Mouse (Mus musculus) erythroblast, adult 5-6 weeks (primary cell): Measurements from ENCODE around the gene Tgfbr3l. TPM values are rescaled to one million over a fixed set of nuclear protein-coding genes. Genes with fewer than 3 reads are reported as not detected.

Experiments
- ATAC-seq: replicated peaks from 2 replicates; pipeline ENCODE4 v1.8.0; 2016; ENCODE audit warnings: moderate number of reproducible peaks, mild to moderate bottlenecking, moderate TSS enrichment, inconsistent platforms; ENCODE audit not compliant: poor library complexity, low FRiP score, severe bottlenecking
- total RNA-seq, 2 experiments: library from RNA; stranded (forward) in 1 of 2; stranded (reverse) in 1 of 2; fragments of 150-400 nt in 1 of 2; fragments of 200-764, 138-1000 nt in 1 of 2; gene quantifications; 2 replicates each; pipeline versions ENCODE4 v1.2.3 to v1.2.4; 2015 to 2017; ENCODE audit warnings: low replicate concordance in 2 of 2

The Tgfbr3l gene
- total RNA-seq (2015; ENCODE audit: low replicate concordance) (6.1 TPM in 1 of 2 replicates, not detected in the other), total RNA-seq (2017; ENCODE audit: low replicate concordance) (0.43 TPM in 1 of 2 replicates, not detected in the other)

DNA sequence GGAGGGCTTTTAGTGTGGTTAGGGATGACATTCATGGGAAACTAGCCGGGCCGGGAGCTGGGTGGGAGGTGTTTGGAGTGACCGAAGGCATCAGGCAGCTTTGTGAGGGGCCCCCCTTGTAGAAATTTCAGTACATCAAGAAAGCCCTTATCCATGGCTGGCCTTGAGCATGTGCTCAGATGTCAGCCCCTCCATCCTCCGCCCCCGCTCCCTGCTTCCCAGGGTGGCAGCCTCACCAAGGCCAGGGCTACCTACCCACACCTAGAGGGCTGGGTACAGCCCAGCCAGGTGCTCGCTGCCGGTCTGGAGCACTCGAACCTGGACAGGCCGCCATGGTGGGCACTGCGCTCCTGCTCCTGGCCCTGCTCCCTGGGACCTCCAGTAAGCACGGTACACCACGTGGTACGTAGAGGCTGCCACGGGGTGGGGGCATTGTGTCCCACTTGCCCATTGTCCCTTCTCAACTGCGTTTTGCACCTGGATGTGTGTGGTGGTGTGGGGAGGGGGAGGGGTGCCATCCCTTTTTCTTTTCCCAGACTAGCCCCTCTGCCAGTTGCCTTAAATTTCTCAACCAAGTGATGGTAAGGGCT lies at the start of gene Tgfbr3l:
Gene Tgfbr3l, plus strand, starts transcription at position 264 of the 590 bp plus-strand sequence.
- ATAC-seq, result no peak

DNA sequence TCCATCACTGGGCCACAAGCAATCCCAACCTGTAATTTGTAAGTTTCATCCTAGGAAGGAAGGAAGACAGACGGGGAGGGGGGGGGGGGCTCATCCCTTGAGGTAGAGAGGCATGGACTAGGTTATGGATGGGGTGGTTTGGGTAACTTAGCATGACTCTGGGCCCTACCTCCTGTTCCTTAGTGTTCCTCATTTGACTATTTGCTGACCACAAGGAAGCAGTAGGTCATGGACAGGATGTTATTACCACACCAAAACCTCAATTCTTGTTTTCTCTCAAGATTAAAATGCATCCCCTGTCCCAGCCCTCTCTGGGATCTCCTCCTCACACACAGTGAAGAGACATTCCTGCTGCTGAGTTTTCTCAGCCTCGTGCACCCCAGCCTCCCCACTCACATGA lies 46.7 kb upstream of the Tgfbr3l start:
- ATAC-seq, result no peak

DNA sequence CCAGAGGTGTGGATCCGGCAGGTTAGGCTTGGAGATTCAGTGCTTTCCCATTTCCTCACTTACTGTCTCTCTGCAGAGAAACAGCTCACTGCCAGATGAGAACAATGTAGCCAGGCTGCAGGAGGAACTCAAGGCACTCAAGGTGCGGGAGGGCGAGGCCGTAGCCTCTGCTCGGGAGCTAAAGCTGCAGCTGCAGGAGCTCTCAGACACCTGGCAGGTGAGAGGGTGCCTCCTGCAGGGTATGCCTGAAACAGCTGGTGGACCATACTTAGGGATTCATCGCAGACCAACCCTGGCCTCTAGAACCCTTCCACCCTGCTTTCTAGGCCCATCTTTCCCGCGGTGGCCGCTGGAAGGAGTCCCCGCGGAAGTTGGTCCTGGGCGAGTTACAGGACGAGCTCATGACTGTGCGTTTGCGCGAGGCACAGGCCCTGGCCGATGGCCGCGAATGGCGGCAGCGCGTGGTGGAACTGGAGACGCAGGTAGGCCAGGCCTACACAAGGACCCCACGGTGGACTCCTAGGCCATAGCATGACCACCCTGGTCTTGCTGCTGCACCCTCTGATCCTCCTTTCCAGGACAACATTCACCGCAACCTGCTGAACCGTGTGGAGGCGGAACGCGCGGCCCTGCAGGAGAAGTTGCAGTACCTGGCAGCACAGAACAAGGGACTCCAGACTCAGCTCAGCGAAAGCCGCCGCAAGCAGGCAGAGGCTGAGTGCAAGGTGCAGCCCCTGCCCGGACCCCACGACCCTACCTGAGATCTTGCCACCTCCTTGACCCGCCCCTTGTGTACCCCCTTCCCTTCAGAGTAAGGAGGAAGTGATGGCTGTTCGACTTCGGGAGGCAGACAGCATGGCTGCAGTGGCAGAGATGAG lies 42.5 kb upstream of the Tgfbr3l start:
- ATAC-seq, result no peak

DNA sequence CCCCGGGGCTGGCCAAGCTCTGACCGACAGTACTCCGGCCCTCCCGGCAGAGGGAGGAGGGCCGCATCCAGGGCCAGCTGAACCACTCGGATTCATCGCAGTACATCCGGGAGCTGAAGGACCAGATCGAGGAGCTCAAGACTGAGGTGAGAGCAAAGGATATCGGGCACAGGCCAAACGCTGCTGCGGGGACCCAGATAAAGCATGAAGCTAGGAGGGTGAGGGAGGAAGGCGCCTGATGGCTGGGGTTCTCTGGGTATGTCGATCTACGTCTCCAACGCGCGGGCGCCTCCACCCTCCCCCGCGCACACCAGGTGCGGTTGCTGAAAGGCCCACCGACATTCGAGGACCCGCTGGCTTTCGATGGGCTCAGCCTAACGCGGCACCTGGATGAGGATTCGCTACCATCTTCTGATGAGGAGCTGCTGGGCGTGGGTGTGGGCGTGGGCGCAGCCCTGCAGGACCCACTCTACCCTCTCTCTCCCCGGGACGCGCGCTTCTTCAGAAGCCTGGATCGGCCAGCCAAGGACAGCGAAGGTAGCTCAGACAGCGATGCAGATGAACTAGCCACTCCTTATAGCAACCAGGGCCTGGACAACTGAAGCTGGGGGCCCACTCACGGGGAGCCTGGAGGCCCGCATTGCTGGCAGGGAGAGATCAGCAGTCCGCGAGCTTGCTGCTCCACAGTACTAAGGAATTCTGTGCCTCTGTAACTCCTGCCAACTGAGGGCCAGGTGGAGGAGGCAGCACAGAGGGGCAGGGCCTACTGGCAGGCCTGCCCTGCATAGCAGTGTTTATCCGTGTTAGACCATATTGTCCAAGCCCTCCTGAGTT lies 41.6 kb upstream of the Tgfbr3l start:
- ATAC-seq, result no peak

DNA sequence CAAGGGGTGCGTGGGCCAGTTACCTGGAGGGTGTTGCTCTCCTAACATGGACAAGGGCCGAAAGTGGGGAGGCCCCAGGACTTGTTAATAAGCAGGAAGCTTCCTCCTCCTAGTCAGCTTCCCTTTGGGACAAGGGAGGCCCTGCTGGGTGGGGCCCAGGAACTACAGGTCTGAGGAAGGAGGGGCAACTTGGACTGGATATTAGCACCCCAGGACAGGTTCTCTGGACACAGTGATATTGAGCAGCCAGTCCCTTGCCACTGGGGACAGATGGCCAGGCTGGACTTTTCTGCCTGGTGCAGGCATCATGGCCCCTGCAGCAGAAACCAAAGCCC lies 41.0 kb upstream of the Tgfbr3l start:
- ATAC-seq, result no peak

DNA sequence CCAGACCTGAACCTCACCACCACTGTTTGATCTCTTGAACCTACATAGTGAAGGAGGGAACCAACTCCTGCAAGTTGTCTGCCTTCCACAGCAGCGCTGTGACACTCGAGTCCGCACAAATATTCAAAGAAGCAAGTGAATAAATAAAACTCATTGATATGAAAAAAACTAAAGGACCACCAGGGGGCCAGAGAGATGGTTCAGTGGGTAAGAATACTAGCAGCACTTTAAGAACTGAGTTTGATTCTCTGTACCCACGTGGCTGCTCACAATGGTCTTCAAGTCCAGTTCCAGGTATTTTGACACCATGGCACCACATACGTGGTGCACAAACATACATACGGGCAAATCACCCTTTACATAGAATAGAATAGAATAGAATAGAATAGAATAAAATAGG lies 36.9 kb upstream of the Tgfbr3l start:
- ATAC-seq, result no peak

DNA sequence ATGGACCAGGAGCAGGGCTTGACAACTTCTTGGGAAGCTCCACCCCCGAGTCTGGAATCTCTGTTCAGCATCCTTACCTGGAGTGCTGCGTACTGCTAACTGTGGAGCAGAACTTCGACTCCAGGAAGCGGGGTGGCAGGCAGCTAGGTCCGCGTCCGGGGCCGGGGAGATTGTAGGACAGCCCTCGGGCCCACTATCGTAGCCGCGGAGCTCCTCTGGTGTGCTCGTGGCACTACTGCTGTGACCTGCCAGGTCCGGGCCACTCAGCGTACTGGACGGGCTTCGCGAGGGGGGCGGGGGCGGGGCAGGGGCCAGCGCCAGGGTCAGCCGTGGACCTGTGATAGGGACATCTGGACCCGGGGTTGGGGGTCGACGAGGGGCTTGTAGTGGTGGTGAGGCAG lies 35.2 kb upstream of the Tgfbr3l start:
- ATAC-seq, result no peak

DNA sequence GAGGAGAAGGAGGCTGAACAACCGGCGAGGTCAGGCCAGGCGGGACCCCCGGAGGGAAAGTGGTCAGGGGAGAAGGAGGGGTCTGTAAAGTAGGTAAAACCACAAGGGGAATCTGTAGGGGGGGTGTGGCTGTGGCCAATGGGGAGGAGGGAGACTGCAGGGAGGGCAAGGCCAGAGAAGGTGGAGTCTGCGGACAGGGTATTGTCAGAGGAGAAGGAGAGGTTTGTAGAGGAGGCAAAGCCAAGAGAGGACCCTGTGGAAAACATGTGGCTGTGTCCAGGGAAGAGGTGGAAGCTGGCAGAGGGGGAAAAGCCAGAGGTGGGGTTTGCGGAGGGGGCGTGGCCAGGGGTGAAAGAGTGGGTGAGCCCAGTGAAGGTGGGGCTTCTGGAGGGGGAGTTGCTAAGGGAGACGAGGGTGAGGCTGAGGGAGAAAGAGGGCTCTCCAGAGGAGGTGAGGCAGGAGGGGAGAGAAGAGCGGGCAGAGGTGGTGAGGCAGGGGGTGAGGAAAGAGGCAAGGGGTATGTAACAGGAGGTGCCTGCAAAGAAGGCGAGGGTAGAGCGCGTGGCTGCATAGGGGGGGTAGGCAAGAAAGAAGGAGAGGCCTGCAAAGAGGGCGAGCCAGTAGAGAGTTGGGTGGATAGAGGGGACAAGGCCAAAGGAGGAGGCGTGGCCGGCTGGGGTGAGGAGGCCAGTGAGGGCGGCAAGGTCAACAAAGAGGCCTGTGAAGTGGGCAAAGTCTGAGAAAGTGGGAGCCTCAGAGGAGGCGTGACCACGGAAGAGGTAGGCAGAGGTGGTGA lies 34.6 kb upstream of the Tgfbr3l start:
- ATAC-seq, result 0 out of 2 replicates have a peak, but pooled peaks have one; percentile 30

DNA sequence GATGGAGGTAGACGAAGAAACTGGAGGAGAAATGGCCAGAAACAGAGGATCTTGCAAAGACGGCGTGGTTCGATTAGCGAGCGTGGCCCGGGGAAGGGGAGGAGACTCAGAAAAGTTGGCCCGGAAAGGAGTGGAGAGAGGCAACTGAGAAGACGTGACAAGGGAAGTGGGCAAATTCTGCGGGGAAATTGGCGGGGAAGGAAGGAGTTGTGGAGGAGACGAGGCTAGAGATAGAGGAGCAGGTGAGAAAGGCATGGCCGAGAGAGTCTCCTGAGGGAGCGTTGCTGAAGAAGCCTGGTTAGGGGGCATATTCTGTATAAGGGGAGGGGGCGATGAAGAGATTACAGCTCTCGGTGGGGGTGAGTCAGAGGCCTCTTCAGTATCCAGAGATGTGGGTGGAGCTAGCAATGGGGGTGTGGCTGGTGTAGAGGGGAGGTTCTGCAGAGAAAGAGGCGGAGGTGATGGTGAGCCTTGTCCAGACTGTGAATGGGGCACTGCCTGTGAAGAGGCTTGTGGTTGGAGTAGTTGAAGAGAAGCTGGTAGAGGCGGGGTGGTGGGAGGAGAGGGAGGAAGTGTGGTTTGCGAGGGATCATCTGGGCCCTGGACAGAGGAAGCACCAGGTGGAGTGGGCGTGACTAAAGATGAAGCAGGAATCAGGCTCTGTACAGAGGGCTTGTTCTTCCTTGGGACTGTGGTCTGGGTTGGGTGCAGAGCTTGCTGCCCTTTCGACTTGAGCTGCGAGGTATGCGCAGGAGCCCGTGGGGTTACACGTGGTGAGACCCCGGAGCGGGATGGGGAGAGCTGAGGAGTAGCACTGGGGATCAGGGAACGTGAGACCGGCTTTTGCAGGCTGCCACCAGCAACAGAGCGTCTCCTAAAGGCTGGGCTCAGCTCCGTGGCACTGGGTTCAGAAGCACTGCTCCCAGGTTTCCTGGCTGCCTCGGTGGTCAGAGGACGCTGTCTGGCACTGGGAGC lies 33.7 kb upstream of the Tgfbr3l start:
- peak; percentile 56; the same call in 1 of the 2 replicates for ATAC-seq

DNA sequence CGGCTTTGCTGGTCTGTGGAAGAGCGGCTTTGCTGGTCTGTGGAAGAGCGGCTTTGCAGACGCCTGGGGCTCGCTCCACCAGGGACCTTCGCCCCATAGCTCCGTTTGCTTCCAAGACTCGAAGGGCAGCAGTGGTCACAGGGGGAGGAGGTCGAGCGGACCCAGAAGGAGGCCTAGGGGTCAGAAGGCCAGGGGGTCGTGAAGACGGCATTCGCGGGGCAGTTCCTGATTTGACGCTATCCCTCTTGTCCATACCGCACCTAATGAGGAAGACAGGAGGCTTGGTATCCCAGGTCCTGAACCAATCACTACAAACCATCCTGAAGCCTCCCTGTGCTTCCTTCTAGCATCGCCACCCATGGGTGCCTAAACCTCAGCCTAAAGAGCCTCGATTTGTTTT lies 31.7 kb upstream of the Tgfbr3l start:
- no peak for ATAC-seq

DNA sequence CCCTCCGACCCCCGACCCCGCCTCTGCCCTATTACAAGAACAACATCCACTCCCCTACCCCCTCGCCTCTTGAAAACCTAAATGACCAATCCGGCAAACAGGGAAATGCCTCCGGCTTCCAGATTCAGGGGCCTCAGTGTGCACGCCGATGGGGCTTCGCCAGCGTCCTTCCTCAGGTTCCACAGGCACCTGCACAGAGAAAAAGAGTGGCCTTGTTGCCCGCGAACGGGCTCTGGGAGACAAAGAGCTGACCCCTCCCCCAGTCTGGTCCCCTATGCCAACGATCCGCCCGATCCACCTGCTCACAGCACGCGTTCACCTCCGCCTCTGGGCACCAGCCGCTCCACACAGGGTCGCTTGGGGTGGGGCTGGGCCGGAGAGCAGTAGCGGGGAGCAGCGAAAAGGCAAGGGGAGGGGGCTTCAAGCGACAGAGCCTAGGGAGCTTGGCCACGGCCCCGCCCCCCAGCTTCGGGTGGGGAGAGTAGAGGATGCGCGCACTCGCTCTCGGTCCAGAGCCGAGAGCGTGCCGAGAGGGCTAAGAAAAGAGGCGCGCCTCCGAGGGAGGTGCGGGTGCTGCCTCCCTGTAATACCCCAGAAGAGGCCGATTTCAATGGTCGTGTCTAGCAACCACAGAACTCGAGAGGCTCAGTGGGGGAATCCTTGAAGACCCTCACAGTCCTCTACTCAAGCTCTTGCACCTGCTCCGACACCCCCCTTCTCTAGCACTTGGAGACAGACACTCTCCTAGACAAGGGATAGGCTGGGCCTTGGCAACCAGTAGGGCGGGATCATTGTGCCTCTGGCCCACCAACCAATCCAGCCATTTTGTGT lies 31.0 kb upstream of the Tgfbr3l start, which contains the start of gene Prr36:
Gene Prr36, minus strand, starts transcription at position 669 of the 831 bp plus-strand sequence.
- no peak for ATAC-seq

DNA sequence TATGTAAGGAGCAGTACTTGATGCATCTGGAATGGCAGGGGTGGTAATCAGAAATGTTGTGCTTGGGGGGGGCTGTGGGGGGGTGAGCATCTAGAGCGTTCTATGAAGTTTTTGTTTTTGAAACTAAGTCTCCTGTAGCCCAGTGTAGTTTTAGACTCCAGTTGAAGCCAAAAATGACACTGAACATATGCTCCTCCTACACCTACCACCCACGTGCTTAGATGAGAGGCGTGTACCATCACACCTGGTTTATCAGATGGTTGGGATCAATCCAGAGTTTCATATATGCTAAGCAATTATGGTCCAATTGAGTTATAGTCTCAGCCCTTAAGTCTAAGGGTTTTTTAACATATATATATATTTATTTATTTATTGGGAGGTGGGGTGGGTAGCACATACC lies 28.4 kb upstream of the Tgfbr3l start:
- ATAC-seq, result no peak

DNA sequence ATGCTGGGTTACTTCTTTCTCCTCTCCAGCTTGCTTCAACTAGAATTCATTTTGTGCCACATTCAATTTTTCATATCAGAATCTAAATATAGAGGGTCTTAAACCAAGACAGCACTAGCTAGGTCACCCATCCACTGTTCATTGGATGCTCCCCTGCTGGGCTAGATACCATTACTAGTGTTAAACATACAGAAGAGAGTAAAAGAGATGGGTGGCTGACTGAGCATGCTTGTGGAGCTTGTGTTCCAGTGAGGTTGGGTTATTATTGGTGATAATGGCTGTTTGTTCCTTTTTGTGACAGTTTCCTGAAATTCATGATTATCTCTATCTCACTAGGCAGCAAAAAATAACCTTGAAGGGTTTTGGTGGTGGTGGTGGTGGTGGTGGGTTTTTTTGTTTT lies 26.0 kb upstream of the Tgfbr3l start:
- ATAC-seq, result no peak

DNA sequence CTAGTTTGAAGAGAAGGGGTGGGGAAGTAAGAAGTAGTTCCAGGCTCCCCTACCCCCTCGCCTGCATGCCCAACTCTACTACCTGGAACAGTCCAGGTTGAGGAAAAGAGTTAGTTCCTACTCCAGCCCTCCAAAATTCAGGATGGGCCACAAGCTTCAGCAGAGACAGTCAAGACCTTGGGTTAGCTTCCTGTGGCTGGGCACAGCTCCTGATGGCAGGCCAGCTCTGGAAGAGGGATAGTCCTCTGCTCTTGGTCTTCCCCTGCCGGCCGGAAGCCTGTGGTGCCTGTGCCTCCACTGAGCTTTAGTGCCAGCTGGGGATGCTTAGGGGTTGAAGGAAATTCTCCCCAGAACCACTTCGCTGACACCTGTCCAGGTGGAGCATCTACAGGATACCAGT lies 21.7 kb upstream of the Tgfbr3l start:
- ATAC-seq, result no peak

DNA sequence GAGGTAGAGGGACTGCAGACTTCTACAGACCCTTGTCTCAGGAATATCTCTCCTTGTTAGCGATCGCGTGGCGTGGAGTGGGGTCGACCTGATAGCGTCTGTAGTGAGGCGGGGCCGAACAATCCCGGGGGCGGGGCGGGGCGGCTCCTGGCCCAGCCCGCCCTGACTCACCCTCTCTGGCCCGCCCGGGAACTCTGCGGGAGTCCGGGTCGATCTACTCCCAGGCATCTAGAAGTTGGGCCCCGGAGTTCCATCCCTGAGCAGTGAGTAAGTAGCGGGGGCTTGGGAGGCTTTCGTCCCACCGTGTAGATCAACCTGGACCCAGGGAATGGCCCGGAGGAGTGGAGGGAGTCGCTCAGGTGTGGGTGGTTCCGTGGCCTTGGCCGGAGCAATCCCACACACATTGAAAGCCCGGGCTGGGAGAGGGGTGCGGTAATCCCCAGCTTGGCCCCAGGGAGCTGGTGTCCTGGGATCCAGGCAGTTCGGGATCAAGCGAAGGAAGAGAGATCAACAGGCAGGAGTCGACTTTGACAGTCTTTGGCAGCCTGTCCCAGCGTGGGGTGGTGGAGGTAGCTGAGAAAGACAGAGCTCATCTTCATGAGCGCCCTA lies 21.2 kb upstream of the Tgfbr3l start, which contains the start of gene Lrrc8e:
Gene Lrrc8e, plus strand, starts transcription at position 89 of the 609 bp plus-strand sequence.
- no peak for ATAC-seq

DNA sequence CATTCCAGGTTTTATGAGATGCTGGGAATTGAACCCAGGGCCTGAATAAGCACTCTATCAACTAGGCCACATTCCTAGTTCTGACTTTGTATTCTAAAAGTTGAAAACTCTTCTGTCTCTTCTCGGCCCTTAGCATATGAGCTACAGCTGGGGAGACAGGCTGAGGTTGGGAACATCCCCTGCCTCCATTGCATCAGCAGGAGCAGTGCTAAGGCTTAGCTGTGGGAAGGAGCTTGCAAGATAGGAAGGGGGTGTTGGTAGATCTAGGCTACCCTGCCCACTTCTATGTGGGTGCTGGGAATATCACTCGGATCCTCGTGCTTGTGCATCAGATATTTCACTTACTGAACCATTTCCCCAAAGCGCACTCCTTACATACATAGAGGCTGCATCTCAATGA lies 20.1 kb upstream of the Tgfbr3l start:
- no peak for ATAC-seq

DNA sequence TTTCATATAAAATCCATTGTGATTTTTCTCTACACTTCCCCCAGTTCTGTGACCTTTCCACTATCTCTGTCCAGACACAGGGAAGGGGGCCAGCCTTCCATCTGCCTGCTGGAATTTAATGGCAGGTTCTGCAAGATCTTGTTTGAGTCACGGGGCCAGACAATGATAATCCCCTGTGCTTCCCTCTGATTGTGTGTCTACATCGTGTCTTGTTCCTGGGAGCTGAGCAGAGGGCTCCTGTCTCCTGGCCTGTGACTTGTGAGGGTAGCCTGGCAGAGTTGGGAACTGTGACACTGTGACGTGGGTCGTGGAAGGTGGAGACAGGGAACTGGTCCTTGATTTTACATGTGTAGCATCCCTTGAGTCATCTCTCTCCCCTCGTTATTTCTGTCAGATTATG lies 18.2 kb upstream of the Tgfbr3l start:
- no peak for ATAC-seq
